Mouse (Mus musculus): Measurements from ENCODE around the gene Lrrc49. TPM values are rescaled to one million over a fixed set of nuclear protein-coding genes. Genes with fewer than 3 reads are reported as not detected.

Lrrc49 gene
- polyA plus RNA-seq, 1 experiment from 2014 or later, result 21.9 TPM

GRCm38 (mm10) chr9:60545361-60546096 is 142.4 kb downstream of the Lrrc49 start:
- 59% methylated on average over 13 of the region's 13 CpGs for WGBS
- H3K4me3 ChIP-seq (ENCODE audit: low read depth, low read length), result no peak overlapping the region
- no peak overlapping the region for H3K9ac ChIP-seq
- no peaks in the 10 kb centered on the region for H3K9me3 ChIP-seq (ENCODE audit: low read depth, low read length)
- no peak for TF ChIP-seq CTCF (IDR thresholded peaks at IDR 0.05; ENCODE audit: low read depth)
- ATAC-seq (ENCODE audit: insufficient read depth), result no peak
- H3K4me2 ChIP-seq, result no peak overlapping the region
- H3K27ac ChIP-seq (ENCODE audit: low read depth), result no peak overlapping the region
- peaks cover 3% of the 10 kb centered on the region; the same call in 1 of the 2 replicates for H3K4me1 ChIP-seq (ENCODE audit: insufficient read depth)
- H3K36me3 ChIP-seq (ENCODE audit: insufficient read depth), result no peaks in the 10 kb centered on the region
- DNase-seq, result peak; percentile 9
- no peaks in the 10 kb centered on the region for H3K27me3 ChIP-seq (ENCODE audit: insufficient read depth, low read length)

DNA sequence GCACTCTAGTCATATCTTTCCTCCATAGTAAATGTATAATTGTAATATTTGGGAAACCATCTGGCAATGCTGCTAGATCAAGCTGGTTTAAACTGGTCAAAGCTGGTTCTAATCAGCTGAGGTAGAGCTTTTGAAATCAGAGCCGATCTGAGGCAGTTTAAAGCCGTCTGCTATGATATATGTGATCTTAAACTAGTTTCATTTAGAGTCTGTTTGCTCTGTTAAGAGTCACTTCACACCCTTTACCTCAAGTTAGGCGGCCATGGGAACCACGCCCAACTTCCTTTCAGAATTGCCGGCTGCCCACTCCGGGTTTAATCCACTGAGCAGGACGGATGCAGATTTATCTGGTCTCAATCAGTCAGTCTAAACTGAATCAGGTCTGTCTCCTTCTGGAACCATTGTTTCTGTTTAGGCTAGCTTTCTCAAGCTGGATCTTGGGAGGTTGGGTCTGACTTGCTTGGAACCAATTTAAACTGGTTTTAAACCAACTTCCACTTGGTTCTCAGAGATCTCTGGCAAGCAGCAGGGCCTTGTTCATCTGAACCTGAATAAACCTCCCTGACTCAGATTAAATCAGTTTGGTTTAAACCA is 144.4 kb downstream of the Lrrc49 start:
- H3K9me3 ChIP-seq (ENCODE audit: low read depth, low read length), result no peaks in the 10 kb centered on the region
- DNase-seq (peak; percentile 59), ATAC-seq (ENCODE audit: insufficient read depth) (no peak)
- H3K9ac ChIP-seq, result no peak overlapping the region
- no peak overlapping the region for H3K4me2 ChIP-seq
- H3K27ac ChIP-seq (ENCODE audit: low read depth), result no peak overlapping the region
- no peaks in the 10 kb centered on the region for H3K27me3 ChIP-seq (ENCODE audit: insufficient read depth, low read length)
- no peaks in the 10 kb centered on the region for H3K36me3 ChIP-seq (ENCODE audit: insufficient read depth)
- WGBS, result 37% methylated on average over 7 of the region's 7 CpGs
- TF ChIP-seq CTCF (IDR thresholded peaks at IDR 0.05; ENCODE audit: low read depth), result no peak
- no peak overlapping the region for H3K4me3 ChIP-seq (ENCODE audit: low read depth, low read length)
- H3K4me1 ChIP-seq (ENCODE audit: insufficient read depth), result peaks cover 3% of the 10 kb centered on the region; the same call in 1 of the 2 replicates

DNA sequence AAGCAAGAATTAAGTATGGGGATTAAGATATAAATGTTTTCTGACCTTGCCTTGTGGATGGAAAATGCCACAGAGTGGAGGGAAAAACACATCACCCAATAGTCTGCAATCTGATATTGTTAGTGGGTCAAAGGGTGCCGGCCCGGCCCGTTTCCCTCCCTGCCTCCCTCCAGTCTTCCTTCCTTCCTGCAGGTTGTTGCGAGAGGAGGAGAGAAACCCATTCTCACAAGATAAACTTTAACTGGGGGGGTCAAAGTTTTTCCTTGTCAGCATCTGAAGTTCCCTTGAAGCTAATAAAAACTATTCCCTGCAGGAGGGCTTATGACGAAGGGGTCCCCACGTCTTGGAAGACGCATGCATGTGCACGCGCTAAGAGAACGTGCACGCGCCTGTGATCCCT is 157.6 kb downstream of the Lrrc49 start:
- no peak overlapping the region for H3K4me2 ChIP-seq
- ATAC-seq (ENCODE audit: insufficient read depth), result no peak

GRCm38 (mm10) chr9:60529348-60530243 is 158.4 kb downstream of the Lrrc49 start:
- Histone ChIP-seq H3K9ac (no peak overlapping the region), H3K4me2 (no peak overlapping the region), H3K4me1 (ENCODE audit: insufficient read depth) (peaks cover 26% of the 10 kb centered on the region), H3K9me3 (ENCODE audit: low read depth, low read length) (no peaks in the 10 kb centered on the region), H3K36me3 (ENCODE audit: insufficient read depth) (no peaks in the 10 kb centered on the region), H3K4me3 (ENCODE audit: low read depth, low read length) (no peak overlapping the region), H3K27ac (ENCODE audit: low read depth) (peak overlapping the region; percentile 0; the same call in 1 of the 2 replicates), H3K27me3 (ENCODE audit: insufficient read depth, low read length) (no peaks in the 10 kb centered on the region)
- TF ChIP-seq CTCF (IDR thresholded peaks at IDR 0.05; ENCODE audit: low read depth), result no peak
- ATAC-seq (ENCODE audit: insufficient read depth) (no peak), DNase-seq (no peak)
- WGBS, result 52% methylated on average over 10 of the region's 10 CpGs

More for the DNA sequence above, 157.6 kb downstream of the Lrrc49 start:
- Histone ChIP-seq H3K9me3 (ENCODE audit: low read depth, low read length) (no peaks in the 10 kb centered on the region), H3K9ac (no peak overlapping the region), H3K27ac (ENCODE audit: low read depth) (no peak overlapping the region), H3K27me3 (ENCODE audit: insufficient read depth, low read length) (no peaks in the 10 kb centered on the region), H3K4me3 (ENCODE audit: low read depth, low read length) (no peak overlapping the region), H3K36me3 (ENCODE audit: insufficient read depth) (no peaks in the 10 kb centered on the region), H3K4me1 (ENCODE audit: insufficient read depth) (peaks cover 26% of the 10 kb centered on the region)
- WGBS, result 76% methylated on average over 12 of the region's 12 CpGs
- TF ChIP-seq CTCF (IDR thresholded peaks at IDR 0.05; ENCODE audit: low read depth), result no peak
- DNase-seq, result no peak

- Histone ChIP-seq H3K9ac (no peak overlapping the region), H3K27ac (ENCODE audit: low read depth) (no peak overlapping the region), H3K36me3 (ENCODE audit: insufficient read depth) (no peaks in the 10 kb centered on the region), H3K27me3 (ENCODE audit: insufficient read depth, low read length) (no peaks in the 10 kb centered on the region), H3K4me1 (ENCODE audit: insufficient read depth) (peaks cover 26% of the 10 kb centered on the region), H3K9me3 (ENCODE audit: low read depth, low read length) (no peaks in the 10 kb centered on the region), H3K4me2 (no peak overlapping the region), H3K4me3 (ENCODE audit: low read depth, low read length) (no peak overlapping the region)
- ATAC-seq (ENCODE audit: insufficient read depth) (no peak), DNase-seq (no peak)
- 68% methylated on average over 3 of the region's 3 CpGs for WGBS
- no peak for TF ChIP-seq CTCF (IDR thresholded peaks at IDR 0.05; ENCODE audit: low read depth)
Measured at GRCm38 (mm10) chr9:60528269-60528668, 159.7 kb downstream of the Lrrc49 start.

DNA sequence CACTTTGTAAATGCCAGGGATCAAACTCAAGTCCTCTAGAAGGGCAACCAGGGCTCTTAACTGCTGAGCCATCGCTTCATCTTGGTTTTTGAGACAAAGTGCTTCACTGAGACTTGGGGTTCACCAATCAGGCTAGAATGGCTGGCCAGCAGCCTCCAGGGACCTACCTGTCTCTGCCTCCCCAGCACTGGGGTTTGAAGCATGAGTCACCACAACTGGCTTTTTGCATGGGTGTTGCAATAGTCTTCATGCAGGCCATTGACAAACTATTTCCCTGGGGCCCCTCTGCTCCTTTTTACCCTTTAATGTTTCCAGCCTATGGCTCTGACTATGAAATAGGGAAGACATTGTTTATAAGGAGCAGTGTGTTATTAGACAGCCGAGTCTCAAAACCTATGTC is 160.1 kb downstream of the Lrrc49 start:
- Histone ChIP-seq H3K4me1 (ENCODE audit: insufficient read depth) (peaks cover 26% of the 10 kb centered on the region), H3K9ac (no peak overlapping the region), H3K27me3 (ENCODE audit: insufficient read depth, low read length) (no peaks in the 10 kb centered on the region), H3K27ac (ENCODE audit: low read depth) (no peak overlapping the region), H3K9me3 (ENCODE audit: low read depth, low read length) (no peaks in the 10 kb centered on the region), H3K4me2 (no peak overlapping the region), H3K4me3 (ENCODE audit: low read depth, low read length) (no peak overlapping the region), H3K36me3 (ENCODE audit: insufficient read depth) (no peaks in the 10 kb centered on the region)
- ATAC-seq (ENCODE audit: insufficient read depth) (no peak), DNase-seq (no peak)
- 81% methylated on average over 2 of the region's 2 CpGs for WGBS
- TF ChIP-seq CTCF (IDR thresholded peaks at IDR 0.05; ENCODE audit: low read depth), result no peak

- Histone ChIP-seq H3K27ac (ENCODE audit: low read depth) (peak overlapping the region; percentile 58; the same call in 1 of the 2 replicates), H3K4me1 (ENCODE audit: insufficient read depth) (peaks cover 28% of the 10 kb centered on the region), H3K4me3 (ENCODE audit: low read depth, low read length) (no peak overlapping the region), H3K9ac (no peak overlapping the region), H3K9me3 (ENCODE audit: low read depth, low read length) (no peaks in the 10 kb centered on the region), H3K27me3 (ENCODE audit: insufficient read depth, low read length) (no peaks in the 10 kb centered on the region), H3K4me2 (no peak overlapping the region), H3K36me3 (ENCODE audit: insufficient read depth) (no peaks in the 10 kb centered on the region)
- TF ChIP-seq CTCF (IDR thresholded peaks at IDR 0.05; ENCODE audit: low read depth), result no peak
- no peak for ATAC-seq (ENCODE audit: insufficient read depth)
- 31% methylated on average over 5 of the region's 5 CpGs for WGBS
- no peak for DNase-seq
Measured at GRCm38 (mm10) chr9:60527051-60527450, 160.9 kb downstream of the Lrrc49 start.

Measured in lung, embryonic 14.5 days (tissue).